Mouse (Mus musculus): Measurements from ENCODE around the gene Ptprb.

The Ptprb gene

GRCm38 (mm10) chr10:116291153-116291755 lies 15.9 kb downstream of the Ptprb start:
- DNase-seq (ENCODE audit: extremely low spot score, low spot score) = no peak

GRCm38 (mm10) chr10:116296439-116296838 lies 21.1 kb downstream of the Ptprb start:
- DNase-seq (ENCODE audit: extremely low spot score, low spot score) = no peak

- no peak for DNase-seq (ENCODE audit: extremely low spot score, low spot score)
Measured at GRCm38 (mm10) chr10:116297854-116298253, 22.5 kb downstream of the Ptprb start.

- DNase-seq (ENCODE audit: extremely low spot score, low spot score) = no peak
Measured at GRCm38 (mm10) chr10:116300824-116301223, 25.5 kb downstream of the Ptprb start.

GRCm38 (mm10) chr10:116301258-116301657 lies 25.9 kb downstream of the Ptprb start:
- peak; percentile 47 for DNase-seq (ENCODE audit: extremely low spot score, low spot score)

GRCm38 (mm10) chr10:116304355-116304754 lies 29.0 kb downstream of the Ptprb start:
- no peak for DNase-seq (ENCODE audit: extremely low spot score, low spot score)

GRCm38 (mm10) chr10:116309460-116309859 lies 34.1 kb downstream of the Ptprb start:
- no peak for DNase-seq (ENCODE audit: extremely low spot score, low spot score)

- no peak for DNase-seq (ENCODE audit: extremely low spot score, low spot score)
Measured at GRCm38 (mm10) chr10:116310516-116311210, 35.3 kb downstream of the Ptprb start.

GRCm38 (mm10) chr10:116319246-116319645 lies 43.9 kb downstream of the Ptprb start:
- DNase-seq (ENCODE audit: extremely low spot score, low spot score) = peak; percentile 77

GRCm38 (mm10) chr10:116329086-116329485 lies 53.8 kb downstream of the Ptprb start:
- DNase-seq (ENCODE audit: extremely low spot score, low spot score) = no peak

- peak; percentile 71 for DNase-seq (ENCODE audit: extremely low spot score, low spot score)
Measured at GRCm38 (mm10) chr10:116330458-116330857, 55.1 kb downstream of the Ptprb start.

- DNase-seq (ENCODE audit: extremely low spot score, low spot score) = peak; percentile 23
Measured at GRCm38 (mm10) chr10:116330961-116331510, 55.7 kb downstream of the Ptprb start.

GRCm38 (mm10) chr10:116333666-116334065 lies 58.3 kb downstream of the Ptprb start:
- no peak for DNase-seq (ENCODE audit: extremely low spot score, low spot score)

- no peak for DNase-seq (ENCODE audit: extremely low spot score, low spot score)
Measured at GRCm38 (mm10) chr10:116334120-116334519, 58.8 kb downstream of the Ptprb start.

- no peak for DNase-seq (ENCODE audit: extremely low spot score, low spot score)
Measured at GRCm38 (mm10) chr10:116335328-116335727, 60.0 kb downstream of the Ptprb start.

- DNase-seq (ENCODE audit: extremely low spot score, low spot score) = no peak
Measured at GRCm38 (mm10) chr10:116341194-116341593, 65.9 kb downstream of the Ptprb start.

GRCm38 (mm10) chr10:116346618-116347184 lies 71.4 kb downstream of the Ptprb start:
- no peak for DNase-seq (ENCODE audit: extremely low spot score, low spot score)

GRCm38 (mm10) chr10:116349004-116349403 lies 73.7 kb downstream of the Ptprb start:
- DNase-seq (ENCODE audit: extremely low spot score, low spot score) = no peak

- no peak for DNase-seq (ENCODE audit: extremely low spot score, low spot score)
Measured at GRCm38 (mm10) chr10:116350532-116350931, 75.2 kb downstream of the Ptprb start.

- no peak for DNase-seq (ENCODE audit: extremely low spot score, low spot score)
Measured at GRCm38 (mm10) chr10:116354372-116354771, 79.0 kb downstream of the Ptprb start.

- no peak for DNase-seq (ENCODE audit: extremely low spot score, low spot score)
Measured at GRCm38 (mm10) chr10:116362181-116362580, 86.9 kb downstream of the Ptprb start.

- no peak for DNase-seq (ENCODE audit: extremely low spot score, low spot score)
Measured at GRCm38 (mm10) chr10:116362645-116363044, 87.3 kb downstream of the Ptprb start.
